Mouse (Mus musculus) liver, embryonic 14.5 days (tissue): ENCODE results near the gene Mkrn2os.

Experiments
- CTCF ChIP-seq: IDR thresholded peaks from 2 replicates; pipeline ENCODE4 v1.5.1; 2016; ENCODE audit warnings: antibody characterized with exemption, low read depth, control low read depth
- EP300 ChIP-seq: IDR thresholded peaks from 2 replicates; pipeline ENCODE4 v1.6.1; 2016; ENCODE audit warnings: antibody characterized with exemption, low read depth

DNA sequence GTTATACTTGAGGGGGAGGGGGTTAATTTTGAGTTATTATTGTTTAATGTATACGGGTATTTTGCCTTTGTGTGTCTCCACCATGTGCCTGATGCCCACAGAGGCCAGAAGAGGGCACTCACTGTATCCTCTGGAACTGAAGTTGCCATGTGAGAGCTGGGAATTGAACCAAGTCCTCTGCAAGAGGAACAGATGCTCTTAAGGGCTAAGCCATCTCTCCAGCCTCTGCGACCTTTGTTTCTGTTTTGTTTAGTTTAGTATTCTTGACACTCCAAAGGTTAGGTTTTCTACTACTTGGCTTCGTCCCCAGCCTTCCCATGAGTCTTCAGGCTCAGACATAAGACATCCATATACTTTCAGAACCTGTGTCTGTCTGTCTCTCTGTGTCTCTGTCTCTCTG is 8.2 kb downstream of the Mkrn2os start:
- TF ChIP-seq CTCF (no peak), EP300 (no peak)
